Mouse (Mus musculus) testis, postnatal 10 days (tissue): ENCODE measurements around the gene Rnf212b.

Experiments
- DNase-seq: peaks from one replicate; pipeline ENCODE4 v3.0.0; 2021; ENCODE audit warnings: low spot score

Gene Rnf212b

GRCm38 (mm10) chr14:54874165-54874564 is 60.2 kb downstream of the Rnf212b start:
- DNase-seq = no peak

- no peak for DNase-seq
Observed at GRCm38 (mm10) chr14:54875844-54876538, 62.0 kb downstream of the Rnf212b start.

- peak; percentile 94 for DNase-seq
Observed at GRCm38 (mm10) chr14:54876539-54877047, 62.7 kb downstream of the Rnf212b start.

- DNase-seq = peak; percentile 82
Observed at GRCm38 (mm10) chr14:54877048-54877715, 63.2 kb downstream of the Rnf212b start, which contains the start of gene Ppp1r3e. Gene Ppp1r3e (minus strand): TSS chr14:54877550.

GRCm38 (mm10) chr14:54883154-54884021 is 69.4 kb downstream of the Rnf212b start, which contains the start of the genes Bcl2l2 and Gm20521:
Gene Bcl2l2 (plus strand): TSS chr14:54883377.
Gene Gm20521 (plus strand): TSS chr14:54883441.
- DNase-seq = peak; percentile 95

- DNase-seq = no peak
Observed at GRCm38 (mm10) chr14:54884022-54884712, 70.2 kb downstream of the Rnf212b start.

- DNase-seq = peak; percentile 63
Observed at GRCm38 (mm10) chr14:54885309-54885708, 71.4 kb downstream of the Rnf212b start.

- DNase-seq = no peak
Observed at GRCm38 (mm10) chr14:54892200-54892599, 78.3 kb downstream of the Rnf212b start, which contains the start of gene Pabpn1. Gene Pabpn1 (plus strand): TSS chr14:54892500.

GRCm38 (mm10) chr14:54893651-54894181 is 79.8 kb downstream of the Rnf212b start:
- peak; percentile 94 for DNase-seq

GRCm38 (mm10) chr14:54894296-54895151 is 80.6 kb downstream of the Rnf212b start:
- DNase-seq = peak; percentile 82

- peak; percentile 71 for DNase-seq
Observed at GRCm38 (mm10) chr14:54897445-54897844, 83.5 kb downstream of the Rnf212b start.

- DNase-seq = peak; percentile 70
Observed at GRCm38 (mm10) chr14:54900383-54900782, 86.4 kb downstream of the Rnf212b start.

GRCm38 (mm10) chr14:54903641-54904040 is 89.7 kb downstream of the Rnf212b start:
- no peak for DNase-seq
